Mouse (Mus musculus) neural tube, embryonic 10.5 days (tissue): ENCODE measurements around the gene Phyh.

Source experiments
- DNase-seq: peaks from one replicate; pipeline ENCODE4 v3.0.0-alpha.2; 2017; ENCODE audit warnings: low spot score; ENCODE audit errors: extremely low spot score

Gene Phyh

DNA sequence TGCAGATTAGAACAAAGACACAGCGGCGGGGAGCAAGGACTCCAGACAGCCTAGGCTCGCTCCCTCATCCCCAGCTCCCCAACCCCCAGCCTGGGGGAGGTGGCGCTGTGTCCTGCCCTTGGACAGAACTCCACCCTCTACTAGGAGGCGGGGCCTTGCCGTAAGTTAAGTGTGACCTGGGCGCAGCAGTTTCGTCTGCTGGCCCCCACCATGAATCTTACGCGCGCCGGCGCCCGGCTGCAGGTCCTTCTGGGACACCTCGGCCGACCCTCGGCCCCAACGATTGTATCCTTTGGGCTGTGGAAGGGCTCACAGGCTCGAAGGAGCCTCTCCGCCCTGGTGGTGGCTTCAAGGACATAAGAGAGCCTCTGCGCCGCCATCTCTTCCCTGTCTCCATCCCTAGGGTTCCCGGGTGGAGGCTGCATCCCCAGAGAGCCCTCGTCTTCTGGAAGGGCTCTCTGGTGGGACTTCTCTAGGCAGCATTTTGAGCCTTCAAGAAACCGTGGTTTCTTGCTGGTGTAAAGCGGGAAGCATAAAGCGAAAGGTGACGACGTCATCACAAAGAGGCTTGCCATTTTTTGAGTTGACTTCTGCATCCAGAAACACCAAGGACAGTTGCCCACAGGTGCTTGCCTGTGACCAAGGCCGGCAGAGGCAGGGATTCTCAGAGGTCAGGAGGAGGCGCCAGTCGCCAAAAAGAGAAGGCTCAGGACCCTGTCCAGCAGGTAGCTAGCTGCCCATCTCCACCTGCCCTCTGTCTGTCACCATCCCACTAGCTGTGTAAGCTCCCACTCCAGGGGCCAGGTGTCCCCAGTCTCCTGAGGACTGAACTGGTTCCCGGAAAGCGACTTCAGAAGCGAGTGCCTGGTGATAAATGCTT lies at the start of gene Phyh:
Gene Phyh (plus strand): TSS at position 160 of the 880 bp plus-strand sequence.
- peak; percentile 85 for DNase-seq

DNA sequence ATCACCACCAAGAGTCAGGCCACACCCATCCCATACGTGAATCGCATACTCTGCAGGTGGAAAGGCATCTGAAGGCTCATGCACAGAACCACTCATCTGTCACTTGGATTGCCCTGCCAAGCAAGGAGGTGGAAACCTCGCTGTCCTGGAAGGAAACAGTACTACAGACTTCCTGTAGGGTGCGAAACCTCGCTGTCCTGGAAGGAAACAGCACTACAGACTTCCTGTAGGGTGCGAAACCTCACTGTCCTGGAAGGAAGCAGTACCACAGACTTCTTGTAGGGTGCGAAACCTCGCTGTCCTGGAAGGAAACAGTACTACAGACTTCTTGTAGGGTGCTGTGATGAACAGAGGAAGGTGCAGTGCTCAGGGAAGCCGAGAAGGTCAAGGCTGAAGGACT lies 46.1 kb upstream of the Phyh start:
- no peak for DNase-seq

DNA sequence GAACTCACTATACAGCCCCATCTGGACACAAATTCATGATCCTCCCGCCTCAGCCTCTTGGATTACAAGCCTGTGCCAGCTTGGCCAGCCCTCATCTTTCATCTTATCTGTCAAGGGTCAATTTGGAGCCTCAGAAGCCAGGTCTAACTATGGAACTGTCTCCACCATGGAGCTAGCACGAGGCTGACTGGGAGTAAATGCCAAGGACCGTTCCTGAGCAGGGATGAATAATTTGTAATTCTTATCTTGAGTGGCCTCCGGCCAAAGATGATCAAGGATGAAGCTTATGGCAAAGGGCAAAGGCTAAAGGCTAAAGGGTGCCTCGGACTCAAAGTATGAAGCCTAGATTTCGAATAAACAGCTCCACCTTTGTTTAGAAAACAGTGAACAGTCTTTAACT lies 45.5 kb upstream of the Phyh start:
- DNase-seq, result no peak

DNA sequence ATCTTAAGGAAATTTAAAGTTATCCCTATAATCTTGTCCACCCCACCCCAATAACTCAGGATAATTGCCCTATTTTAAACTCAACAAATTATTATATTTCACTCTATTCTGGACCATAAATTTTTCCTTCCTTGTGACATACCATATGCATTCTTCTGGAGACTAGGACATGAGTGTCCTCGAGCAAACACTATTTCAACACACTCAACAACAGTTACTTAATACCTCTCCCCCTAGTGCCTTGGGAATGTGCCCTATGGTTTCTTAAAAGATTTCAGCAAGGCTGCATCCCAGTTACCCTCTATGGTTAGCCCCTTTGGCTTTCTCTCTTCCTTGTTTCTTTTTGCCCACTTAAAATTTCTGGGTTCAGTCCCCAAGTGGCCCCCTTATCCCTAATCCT lies 43.7 kb upstream of the Phyh start:
- DNase-seq, result no peak

DNA sequence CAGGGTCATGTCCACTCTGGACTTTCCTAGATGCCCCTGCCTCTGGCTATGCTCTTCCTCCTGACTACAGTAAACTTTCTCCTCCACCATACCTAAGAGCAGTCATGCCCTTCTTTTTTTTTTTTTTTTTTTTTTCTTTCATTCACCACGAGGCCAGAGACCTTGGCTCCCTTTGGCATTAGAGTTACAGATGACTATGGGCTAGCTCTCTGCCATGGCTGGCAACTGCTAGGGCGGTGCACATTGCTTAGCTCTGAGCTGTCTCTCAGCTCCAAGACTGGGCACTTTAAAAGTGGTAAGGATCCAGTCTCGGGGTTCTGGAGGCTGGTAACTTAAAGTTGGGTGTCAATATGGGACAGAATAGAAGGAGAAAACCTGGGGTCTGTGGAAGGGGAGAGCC lies 42.7 kb upstream of the Phyh start:
- no peak for DNase-seq

DNA sequence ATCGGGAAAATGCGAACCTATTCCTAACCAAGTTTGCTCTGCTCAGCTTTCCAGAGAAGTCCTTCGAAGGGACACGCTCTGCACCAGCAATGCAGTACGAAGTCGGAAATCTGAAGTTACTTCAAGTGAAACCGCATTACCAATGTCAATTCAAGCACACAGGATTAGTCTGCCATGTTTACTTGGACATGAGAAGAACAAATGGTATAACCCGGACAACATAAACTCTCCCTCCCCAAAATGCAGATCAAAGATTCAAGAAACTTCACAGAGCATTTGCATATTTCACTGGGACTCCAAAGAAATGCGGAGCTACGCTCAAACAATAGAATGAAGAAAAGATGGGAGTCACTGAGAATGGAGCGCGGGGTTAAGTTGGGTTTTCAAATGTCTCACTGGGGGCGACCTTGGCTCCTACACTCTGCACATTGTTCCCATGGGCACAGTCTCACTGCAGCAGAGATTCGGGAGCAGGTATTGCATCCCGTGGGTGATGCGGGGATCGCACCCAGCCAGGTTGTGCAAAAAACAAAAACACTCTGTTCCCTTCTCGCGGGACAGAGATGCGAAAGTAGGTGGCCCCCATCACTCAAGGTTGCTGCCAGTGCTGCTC lies 38.0 kb upstream of the Phyh start:
- DNase-seq, result peak; percentile 59

DNA sequence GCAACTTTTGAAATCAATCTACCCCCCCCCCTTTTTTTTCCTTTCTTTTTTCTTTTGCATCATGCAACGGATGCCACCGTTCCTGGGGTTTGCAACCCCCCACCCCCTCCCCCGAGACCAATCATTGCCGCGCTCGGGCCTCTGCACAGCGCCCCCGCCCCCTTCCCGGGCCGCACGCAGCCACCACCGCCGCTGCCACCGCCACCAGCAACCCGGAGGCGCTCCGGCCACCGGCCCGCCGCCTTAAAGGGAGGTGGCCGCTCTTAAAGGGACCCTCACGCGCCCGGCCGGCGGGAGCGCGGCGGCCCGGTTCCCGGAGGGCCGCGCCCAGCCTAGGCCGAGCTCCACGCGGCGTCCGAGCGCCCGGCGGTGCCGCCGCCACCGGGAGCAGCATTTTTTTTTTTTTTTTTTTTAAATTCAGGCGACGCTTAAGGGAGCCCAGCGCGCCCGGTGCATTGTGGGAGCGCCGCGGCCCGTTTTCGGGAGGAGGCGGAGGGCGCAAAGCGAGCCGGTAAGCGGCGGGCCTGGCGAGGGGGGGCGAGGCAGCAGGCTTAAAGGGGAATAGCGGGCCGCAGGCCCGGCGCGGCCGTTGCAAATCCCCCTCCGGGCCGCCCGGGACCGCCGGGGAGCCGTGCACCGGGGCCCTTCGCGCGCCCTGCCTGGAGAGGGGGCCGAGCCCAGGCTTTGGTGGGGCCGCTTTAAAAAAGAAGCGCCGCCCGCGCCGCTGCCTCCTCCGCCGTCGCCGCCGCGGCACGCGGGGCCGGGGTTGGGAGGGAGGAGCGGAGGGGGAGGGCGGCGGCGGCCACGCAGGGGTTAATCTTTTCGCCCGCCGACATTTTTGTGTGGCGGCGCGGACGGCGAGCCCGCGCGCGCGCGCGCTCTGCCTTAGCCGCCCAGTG lies 37.2 kb upstream of the Phyh start, which contains the start of gene Sephs1:
Gene Sephs1 (plus strand): TSS at position 215 of the 899 bp plus-strand sequence.
- peak; percentile 86 for DNase-seq

DNA sequence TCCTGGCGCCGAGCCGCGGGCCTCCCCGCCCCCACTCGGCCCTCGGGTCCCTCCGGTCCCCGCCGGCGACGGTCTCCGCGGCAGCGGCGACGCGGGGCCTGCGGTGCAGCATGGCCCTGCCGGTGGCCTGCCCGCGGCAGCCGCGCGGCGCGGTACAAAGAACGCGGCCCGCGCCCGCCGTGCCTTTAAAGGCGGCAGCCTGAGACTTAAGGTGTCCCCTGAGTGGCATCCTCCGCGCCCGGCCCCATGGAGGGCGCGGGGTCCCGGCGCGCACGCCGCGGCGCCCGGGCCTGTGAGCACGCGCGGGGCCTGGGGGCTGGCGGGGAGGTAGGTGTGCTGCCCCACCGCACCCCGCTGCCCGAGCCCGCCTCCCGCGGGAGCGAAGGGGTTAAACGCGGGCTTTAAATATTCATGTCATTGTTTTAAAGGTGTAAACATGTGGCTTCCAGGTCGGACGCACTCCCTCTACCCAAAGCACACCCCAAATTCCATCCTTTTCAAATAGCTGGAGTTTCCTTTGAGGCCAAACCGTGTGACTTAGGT lies 36.5 kb upstream of the Phyh start:
- peak; percentile 80 for DNase-seq

DNA sequence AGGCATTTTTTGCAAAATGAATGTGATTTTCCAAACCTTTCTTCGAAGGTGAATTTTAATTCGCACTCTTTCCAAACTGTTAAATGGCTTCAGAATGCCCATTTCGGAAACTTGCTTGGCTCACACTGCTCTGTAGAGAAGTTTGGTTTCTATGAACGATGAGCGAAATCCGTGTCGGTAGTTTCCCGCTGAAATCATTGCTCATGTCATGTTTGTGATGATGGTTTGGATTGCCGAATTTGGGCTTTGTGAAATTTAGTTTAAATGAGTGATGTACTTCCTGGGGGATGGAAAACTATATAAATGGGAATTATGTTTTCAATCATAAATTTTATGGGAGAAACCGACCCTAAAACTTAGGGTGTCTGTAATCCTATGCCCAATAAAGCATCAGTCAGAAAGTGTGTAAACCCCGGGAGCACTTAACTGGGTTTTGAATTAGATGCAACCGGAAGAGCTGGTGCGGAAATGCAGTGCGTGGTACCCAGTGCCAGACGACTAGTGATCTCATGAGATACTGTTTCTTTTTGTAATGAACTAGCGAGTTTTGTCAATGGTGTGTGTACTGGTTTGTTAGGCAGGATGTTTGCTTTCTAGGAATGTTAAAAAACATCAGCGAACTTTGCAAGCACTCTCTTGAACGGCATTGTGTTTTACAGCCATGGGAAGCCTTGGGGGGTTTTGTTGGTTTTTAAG lies 35.7 kb upstream of the Phyh start:
- no peak for DNase-seq

DNA sequence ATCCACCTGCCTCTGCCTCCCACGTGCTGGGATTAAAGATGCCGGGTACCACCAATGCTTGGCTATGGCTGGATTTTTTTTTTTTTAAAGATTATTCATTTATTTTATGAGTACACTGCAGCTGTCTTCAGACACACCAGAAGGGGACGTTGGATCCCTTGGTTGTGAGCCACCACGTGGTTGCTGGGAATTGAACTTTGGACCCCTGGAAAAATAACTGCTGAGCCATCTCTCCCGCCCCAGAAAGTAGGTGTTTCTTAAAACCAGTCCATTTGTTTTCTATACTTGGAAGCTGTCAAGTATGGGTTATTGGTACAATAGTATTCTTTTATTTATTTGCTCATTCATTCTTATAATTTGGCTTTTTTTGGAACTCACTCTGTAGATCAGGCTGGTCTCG lies 31.9 kb upstream of the Phyh start:
- DNase-seq, result no peak

DNA sequence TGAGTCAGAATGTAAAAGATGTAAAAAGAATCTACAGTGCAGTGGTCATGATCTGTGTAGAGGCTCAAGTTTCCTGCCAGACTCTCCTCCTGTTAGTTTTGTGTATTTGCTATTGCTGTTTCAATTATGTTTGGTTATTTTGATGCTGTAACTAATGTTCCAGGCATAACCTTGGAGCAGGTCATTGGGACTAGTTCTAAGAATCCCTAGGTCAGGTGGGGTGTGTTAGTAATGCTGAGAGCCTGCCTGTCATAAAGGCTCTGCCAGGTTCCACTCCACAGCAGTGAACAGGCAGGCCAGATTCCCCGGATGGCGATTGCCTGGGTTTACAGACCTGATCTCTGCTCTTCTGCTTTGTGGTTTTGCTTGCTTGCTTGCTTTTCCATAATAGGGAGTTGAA lies 23.2 kb upstream of the Phyh start:
- no peak for DNase-seq

DNA sequence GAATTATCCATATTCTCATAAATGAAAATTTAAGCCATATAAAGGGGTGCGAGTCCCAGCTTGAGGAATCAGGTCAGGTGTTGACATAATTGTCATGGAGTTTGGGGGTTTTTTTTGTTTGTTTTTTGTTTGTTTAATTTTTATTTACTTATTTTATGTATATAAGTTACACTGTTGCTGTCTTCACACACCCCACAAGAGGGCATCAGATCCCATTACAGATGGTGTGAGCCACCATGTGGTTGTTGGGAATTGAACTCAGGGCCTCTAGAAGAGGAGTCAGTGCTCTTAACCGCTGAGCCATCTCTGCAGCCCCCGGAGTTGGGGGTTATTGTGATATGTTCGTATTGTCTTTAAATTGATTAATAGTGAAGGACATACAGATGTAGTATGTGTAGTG lies 21.8 kb upstream of the Phyh start:
- no peak for DNase-seq

DNA sequence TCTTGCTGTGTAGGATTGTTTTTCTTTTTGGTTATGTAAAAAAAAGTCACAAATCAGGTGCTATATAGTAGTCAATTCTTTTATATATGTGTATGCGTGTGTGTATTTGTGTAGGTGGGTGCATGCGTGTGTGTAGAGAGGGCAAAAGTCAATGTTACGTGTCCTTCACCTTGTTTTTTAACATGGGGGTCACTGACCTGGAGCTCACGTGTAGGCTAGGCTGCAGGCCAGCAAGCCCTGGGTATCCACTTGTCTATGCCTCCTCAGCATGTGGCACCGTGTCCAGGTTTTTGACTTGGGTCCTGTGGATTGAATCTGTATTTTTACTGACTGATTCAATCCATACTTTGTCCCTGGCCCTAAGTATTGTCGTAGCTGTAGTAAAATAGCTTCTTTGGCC lies 18.2 kb upstream of the Phyh start:
- no peak for DNase-seq

DNA sequence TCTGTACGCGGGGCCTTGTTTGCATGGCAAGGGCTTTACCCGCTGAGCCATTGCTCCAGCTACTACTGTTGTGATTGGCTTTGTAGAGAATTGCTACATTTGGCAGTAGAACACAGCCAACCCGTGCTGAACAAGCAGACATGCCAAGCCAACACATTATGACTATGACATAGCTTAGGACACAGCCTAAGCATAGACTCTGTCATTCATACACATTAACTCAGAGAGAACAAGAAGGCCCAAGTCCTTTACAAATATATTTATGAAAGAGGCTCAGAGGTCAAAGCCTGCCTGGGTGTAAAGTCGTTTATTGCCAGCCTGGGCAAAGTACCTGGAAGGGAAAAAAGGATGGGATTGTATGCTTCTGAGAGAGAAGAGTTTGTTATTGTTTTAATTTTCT lies 16.5 kb upstream of the Phyh start:
- DNase-seq, result no peak

DNA sequence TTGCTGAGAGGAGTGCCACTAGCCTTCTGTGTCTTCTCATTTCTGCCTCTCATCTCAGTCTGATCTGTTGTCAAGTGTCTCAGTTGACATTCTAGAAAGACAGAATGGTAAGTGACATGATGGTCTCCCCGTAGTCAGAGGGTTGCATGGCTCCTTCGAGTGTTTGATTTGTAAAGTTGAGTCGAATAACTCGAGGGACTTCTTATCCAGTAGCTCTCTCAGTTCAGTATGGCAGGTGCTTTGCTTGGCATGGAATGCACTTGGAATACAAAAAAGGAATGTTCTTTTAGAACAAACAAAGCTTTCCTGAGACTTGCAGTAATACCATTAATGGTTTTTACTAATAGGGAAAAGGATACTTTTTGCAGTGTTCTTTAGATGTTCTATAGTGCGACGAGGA lies 11.7 kb upstream of the Phyh start:
- DNase-seq, result no peak

DNA sequence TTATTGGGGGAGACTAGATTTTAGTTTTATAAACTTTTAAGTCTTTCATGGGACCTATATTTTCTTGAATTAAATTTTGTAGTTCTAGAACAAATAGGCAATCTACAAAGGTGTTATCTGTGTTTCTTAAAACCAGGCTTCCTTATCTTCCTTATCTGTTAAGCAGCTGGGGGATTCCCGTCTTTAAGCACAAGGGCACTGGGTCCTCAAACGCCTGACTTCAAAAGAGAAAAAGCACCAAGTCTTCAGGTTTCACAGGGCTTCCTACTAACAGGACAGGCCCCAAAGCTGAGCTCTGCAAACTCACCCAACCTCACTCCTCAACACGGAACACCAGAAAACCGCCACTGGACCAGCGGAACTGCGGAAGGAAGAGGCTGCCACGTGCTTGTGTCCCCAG lies 10.9 kb upstream of the Phyh start:
- no peak for DNase-seq

DNA sequence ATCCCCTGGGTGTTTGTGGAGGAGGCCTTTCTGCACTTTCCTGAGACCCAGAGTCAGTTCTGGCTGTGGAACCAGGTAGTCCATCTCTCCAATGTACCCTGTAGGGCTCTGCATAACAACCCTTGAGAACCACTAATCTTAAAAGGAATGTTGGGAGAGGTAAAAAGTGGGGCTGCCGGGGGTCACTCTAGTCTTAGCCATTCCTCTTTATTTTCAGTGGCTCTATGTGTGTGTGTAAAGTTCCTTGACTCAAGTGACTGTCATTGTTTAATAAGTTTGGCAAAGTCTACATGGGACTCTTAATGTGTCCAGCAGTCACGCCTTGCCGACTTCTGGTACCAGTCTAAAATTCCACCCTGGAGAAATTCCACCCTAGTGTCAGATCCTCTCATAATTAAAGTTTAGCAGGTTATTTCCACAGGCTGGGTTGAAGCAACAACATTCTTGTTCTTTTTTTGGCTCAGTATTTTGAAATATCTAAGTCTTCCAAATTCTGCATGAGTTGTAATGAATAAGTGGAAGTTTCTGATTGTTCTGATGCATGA lies 10.0 kb upstream of the Phyh start:
- DNase-seq, result no peak

DNA sequence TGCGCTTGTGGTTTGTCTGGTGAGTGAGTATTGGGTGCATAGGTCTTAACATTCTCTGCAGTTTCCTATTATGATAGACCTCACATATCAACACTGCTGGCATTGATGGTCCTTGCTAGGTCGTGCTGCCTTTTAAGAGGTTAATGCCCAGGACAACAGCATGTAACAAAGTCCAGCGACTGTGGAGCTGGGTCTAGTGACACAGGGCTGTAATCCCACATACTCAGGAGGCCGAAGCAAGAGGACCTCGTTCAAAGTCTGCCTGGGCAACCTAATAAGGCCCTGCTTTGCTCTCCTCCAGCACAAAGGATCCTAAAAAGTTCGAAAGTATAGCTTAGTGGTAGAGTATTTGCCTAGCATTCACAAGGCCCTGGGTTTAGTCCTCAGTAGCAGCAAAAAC lies 8.9 kb upstream of the Phyh start:
- no peak for DNase-seq

DNA sequence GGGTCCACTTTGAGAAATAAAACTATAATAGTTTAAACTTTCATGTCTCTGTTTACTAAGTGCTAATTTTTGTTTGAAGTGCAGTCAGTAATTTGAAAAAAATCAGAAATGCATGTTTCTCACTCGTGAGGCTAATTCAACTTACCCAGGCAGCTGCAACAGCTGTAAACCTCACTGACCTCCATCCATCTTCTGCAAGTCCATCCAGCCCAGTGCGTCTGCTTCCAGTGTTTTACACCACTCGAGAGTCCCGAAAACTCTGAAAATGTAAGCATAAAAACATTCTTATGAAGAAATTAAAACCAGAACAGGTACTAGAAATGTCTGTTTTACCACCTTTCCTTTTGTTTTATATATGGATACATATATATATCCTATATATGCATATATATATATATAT lies 8.3 kb upstream of the Phyh start:
- no peak for DNase-seq

DNA sequence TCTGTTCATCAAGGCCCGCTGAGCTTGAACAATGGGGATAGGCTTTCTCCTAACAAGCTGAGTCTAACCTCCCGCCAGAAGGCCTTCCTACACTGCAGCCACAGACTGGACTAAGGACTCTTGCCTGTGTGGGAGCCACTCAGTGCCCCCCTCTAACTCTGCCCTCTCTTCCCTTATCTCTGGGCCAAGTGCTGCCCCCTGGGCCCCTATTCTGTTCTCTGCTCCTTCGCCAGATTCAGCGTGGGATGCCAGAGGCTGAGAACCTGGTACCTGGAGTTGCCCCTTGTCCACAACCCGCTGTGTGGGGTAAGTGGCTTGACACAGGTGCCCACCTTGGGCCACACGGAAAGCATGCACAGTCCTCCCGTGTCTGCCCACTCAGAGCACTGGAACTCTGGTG lies 4.9 kb upstream of the Phyh start:
- DNase-seq, result no peak

DNA sequence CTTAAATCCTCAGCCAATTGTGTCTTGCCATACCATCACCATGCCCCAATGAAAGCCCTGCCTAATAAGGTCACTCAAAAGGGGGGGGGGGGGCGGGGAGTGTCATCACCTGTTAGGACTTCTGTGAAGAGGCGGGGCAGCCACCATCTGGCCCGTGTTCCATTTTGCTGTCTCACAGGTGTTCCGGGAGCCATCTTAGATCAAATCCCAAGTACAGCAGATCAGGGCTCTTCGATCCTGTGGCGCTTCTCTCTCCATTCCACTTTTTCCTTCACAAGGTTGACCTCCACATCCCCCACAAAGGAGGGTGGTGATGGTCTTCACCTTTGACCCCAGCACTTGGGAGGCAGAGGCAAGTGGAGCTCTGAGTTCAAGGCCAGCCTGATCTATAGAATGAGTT lies 2.8 kb upstream of the Phyh start:
- DNase-seq, result no peak
